Mouse (Mus musculus) G1E (cell line): ENCODE measurements around the gene Ccdc78.

Experiments
- CTCF ChIP-seq: IDR thresholded peaks from 2 replicates; pipeline ENCODE4 v1.5.1; 2012; ENCODE audit warnings: low read depth, low read length, inconsistent platforms, mixed read lengths
- GATA1 ChIP-seq: IDR thresholded peaks from 2 replicates; pipeline ENCODE4 v1.6.1; 2012; ENCODE audit warnings: borderline replicate concordance, low read length, inconsistent platforms, mixed read lengths
- TAL1 ChIP-seq: conservative IDR thresholded peaks from 2 replicates; pipeline ENCODE4 v1.6.1; 2012; ENCODE audit warnings: low read depth, low read length, inconsistent platforms, mixed read lengths

- TF ChIP-seq TAL1 (no peak), CTCF (no peak), GATA1 (no peak)
Observed at GRCm38 (mm10) chr17:25829558-25830017, 43.2 kb downstream of the Ccdc78 start.
